Mouse (Mus musculus) MEL (cell line): ENCODE measurements around the gene Rhot1. TPM values are rescaled to one million over a fixed set of nuclear protein-coding genes. Genes with fewer than 3 reads are reported as not detected.

Experiments used
- DNase-seq: peaks from one replicate; pipeline ENCODE4 v3.0.0; 2011; ENCODE audit warnings: low read depth, low spot score
- H3K27ac ChIP-seq: 2 replicates; pipeline ENCODE4 v1.5.1; 2012; ENCODE audit warnings: low read depth, mild to moderate bottlenecking, control low read depth, low read length, moderate library complexity; ENCODE audit not compliant: control insufficient read depth
- H3K27me3 ChIP-seq, 2 experiments: fragments of 150-350 bp in 1 of 2; sonication (generic) in 1 of 2; 2 replicates each; pipeline ENCODE4 v1.6.1; 2012; ENCODE audit warnings: low read length in 2 of 2, mild to moderate bottlenecking in 2 of 2, improper control_type of control experiment in 1 of 2, moderate library complexity in 1 of 2; ENCODE audit not compliant: insufficient read depth in 2 of 2, control insufficient read depth in 1 of 2
- H3K36me3 ChIP-seq, 2 experiments: 2 replicates each; pipeline ENCODE4 v1.6.1; 2012 to 2014; ENCODE audit warnings: low read length in 2 of 2, improper control_type of control experiment in 1 of 2, inconsistent platforms in 1 of 2, mild to moderate bottlenecking in 1 of 2; ENCODE audit not compliant: insufficient read depth in 2 of 2, control insufficient read depth in 1 of 2
- H3K4me1 ChIP-seq, 2 experiments: fragments of 150-350 bp in 1 of 2; sonication (generic) in 1 of 2; 2 replicates each; pipeline ENCODE4 v1.6.1; 2012; ENCODE audit warnings: low read length in 2 of 2, improper control_type of control experiment in 1 of 2, mild to moderate bottlenecking in 1 of 2; ENCODE audit not compliant: insufficient read depth in 2 of 2, control insufficient read depth in 1 of 2
- H3K4me3 ChIP-seq, 2 experiments: fragments of 150-350 bp in 1 of 2; sonication (generic) in 1 of 2; 2 replicates each; pipeline ENCODE4 v1.5.1; 2012; ENCODE audit warnings: low read depth in 2 of 2, low read length in 2 of 2, mild to moderate bottlenecking in 2 of 2, moderate library complexity in 2 of 2, control low read depth in 1 of 2, improper control_type of control experiment in 1 of 2; ENCODE audit not compliant: control insufficient read depth in 1 of 2, insufficient read depth in 1 of 2
- H3K79me2 ChIP-seq: 2 replicates; pipeline ENCODE4 v1.6.1; 2012; ENCODE audit warnings: mild to moderate bottlenecking, low read length, moderate library complexity; ENCODE audit not compliant: control insufficient read depth, poor library complexity, insufficient read depth
- H3K9ac ChIP-seq: 2 replicates; pipeline ENCODE4 v1.6.1; 2012; ENCODE audit warnings: low read depth, mild to moderate bottlenecking, control low read depth, low read length, moderate library complexity; ENCODE audit not compliant: control insufficient read depth, poor library complexity, severe bottlenecking
- H3K9me3 ChIP-seq: fragments of 150-350 bp; sonication (generic); replicated peaks from 2 replicates; pipeline ENCODE4 v1.6.1; 2012; ENCODE audit warnings: mild to moderate bottlenecking, low read length, improper control_type of control experiment, moderate library complexity; ENCODE audit not compliant: insufficient read depth
- CTCF ChIP-seq, 3 experiments: IDR thresholded peaks in 2 of 3; conservative IDR thresholded peaks in 1 of 3; 2 replicates each; pipeline ENCODE4 v1.5.1; 2011 to 2012; ENCODE audit warnings: low read length in 3 of 3, low read depth in 2 of 3, mild to moderate bottlenecking in 2 of 3, improper control_type of control experiment in 1 of 3, inconsistent platforms in 1 of 3, mixed read lengths in 1 of 3, moderate library complexity in 1 of 3; ENCODE audit not compliant: control insufficient read depth in 1 of 3, insufficient read depth in 1 of 3, poor library complexity in 1 of 3, severe bottlenecking in 1 of 3
- EP300 ChIP-seq, 2 experiments: IDR thresholded peaks; 2 replicates each; pipeline ENCODE4 v1.6.1; 2011; ENCODE audit warnings: improper control_type of control experiment in 2 of 2, low read length in 2 of 2, low read depth in 1 of 2, mild to moderate bottlenecking in 1 of 2
- GABPA ChIP-seq: IDR thresholded peaks from 2 replicates; pipeline ENCODE4 v1.6.1; 2012; ENCODE audit warnings: low read depth, mild to moderate bottlenecking, inconsistent platforms, low read length, improper control_type of control experiment, moderate library complexity
- GATA1 ChIP-seq: IDR thresholded peaks from 2 replicates; pipeline ENCODE4 v1.6.1; 2011; ENCODE audit warnings: low read depth, low read length, improper control_type of control experiment
- JUND ChIP-seq: IDR thresholded peaks from 2 replicates; pipeline ENCODE4 v1.6.1; 2011; ENCODE audit warnings: low read depth, mild to moderate bottlenecking, improper control_type of control experiment, low read length
- MAFK ChIP-seq: IDR thresholded peaks from 2 replicates; pipeline ENCODE4 v1.6.1; 2011; ENCODE audit warnings: low read depth, mild to moderate bottlenecking, low read length, improper control_type of control experiment, borderline replicate concordance
- MAZ ChIP-seq: IDR thresholded peaks from 2 replicates; pipeline ENCODE4 v1.6.1; 2012; ENCODE audit warnings: low read depth, mild to moderate bottlenecking, inconsistent platforms, low read length, improper control_type of control experiment
- MEF2A ChIP-seq: IDR thresholded peaks from 2 replicates; pipeline ENCODE4 v1.6.1; 2014; ENCODE audit warnings: low read depth, mild to moderate bottlenecking, inconsistent platforms, low read length, improper control_type of control experiment; ENCODE audit not compliant: poor library complexity, insufficient replicate concordance, severe bottlenecking; ENCODE audit errors: extremely low read depth
- MXI1 ChIP-seq: IDR thresholded peaks from 2 replicates; pipeline ENCODE4 v1.6.1; 2011; ENCODE audit warnings: mild to moderate bottlenecking, low read depth, low read length, improper control_type of control experiment
- MYB ChIP-seq: IDR thresholded peaks from 2 replicates; pipeline ENCODE4 v1.6.1; 2011; ENCODE audit warnings: mild to moderate bottlenecking, low read depth, low read length, improper control_type of control experiment
- MYC ChIP-seq: IDR thresholded peaks from 2 replicates; pipeline ENCODE4 v1.6.1; 2011; ENCODE audit warnings: low read depth, mild to moderate bottlenecking, low read length, improper control_type of control experiment, moderate library complexity
- NELFE ChIP-seq: IDR thresholded peaks from 2 replicates; pipeline ENCODE4 v1.6.1; 2011; ENCODE audit warnings: low read depth, low read length, improper control_type of control experiment
- POLR2AphosphoS2 ChIP-seq: IDR thresholded peaks from 2 replicates; pipeline ENCODE4 v1.6.1; 2011; ENCODE audit warnings: low read length, improper control_type of control experiment
- TCF12 ChIP-seq: IDR thresholded peaks from 2 replicates; pipeline ENCODE4 v1.6.1; 2014; ENCODE audit warnings: low read depth, mild to moderate bottlenecking, inconsistent platforms, low read length, improper control_type of control experiment, moderate library complexity
- UBTF ChIP-seq: IDR thresholded peaks from 2 replicates; pipeline ENCODE4 v1.6.1; 2012; ENCODE audit warnings: low read depth, mild to moderate bottlenecking, inconsistent platforms, low read length, improper control_type of control experiment, moderate library complexity, borderline replicate concordance; ENCODE audit not compliant: insufficient read depth
- USF1 ChIP-seq: IDR thresholded peaks from 2 replicates; pipeline ENCODE4 v1.6.1; 2014; ENCODE audit warnings: low read depth, mild to moderate bottlenecking, inconsistent platforms, low read length, improper control_type of control experiment, moderate library complexity
- ZMIZ1 ChIP-seq: IDR thresholded peaks from 2 replicates; pipeline ENCODE4 v1.6.1; 2012; ENCODE audit warnings: low read depth, mild to moderate bottlenecking, inconsistent platforms, low read length, improper control_type of control experiment, moderate library complexity
- ZNF384 ChIP-seq: IDR thresholded peaks from 2 replicates; pipeline ENCODE4 v1.6.1; 2012; ENCODE audit warnings: low read depth, mild to moderate bottlenecking, inconsistent platforms, low read length, improper control_type of control experiment
- polyA plus RNA-seq, 2 experiments: library from polyadenylated mRNA; stranded (reverse) in 1 of 2; unstranded in 1 of 2; fragments of >175 nt in 1 of 2; fragments of >200 nt in 1 of 2; gene quantifications; 2 replicates each; pipeline versions ENCODE4 v1.2.1 to v1.2.4; 2012; ENCODE audit warnings: low replicate concordance in 2 of 2, low read depth in 1 of 2; ENCODE audit not compliant: insufficient read length in 2 of 2, insufficient read depth in 1 of 2, missing spikeins in 1 of 2
- total RNA-seq: library from RNA; depleted of rRNA; stranded (reverse); fragments of 300-350 nt; gene quantifications from 2 replicates; pipeline ENCODE4 v1.2.3, GENCODE M21; 2012

Gene Rhot1
- total and polyA plus RNA-seq, 3 experiments: 43.7 to 919 (median 44.3) TPM

DNA sequence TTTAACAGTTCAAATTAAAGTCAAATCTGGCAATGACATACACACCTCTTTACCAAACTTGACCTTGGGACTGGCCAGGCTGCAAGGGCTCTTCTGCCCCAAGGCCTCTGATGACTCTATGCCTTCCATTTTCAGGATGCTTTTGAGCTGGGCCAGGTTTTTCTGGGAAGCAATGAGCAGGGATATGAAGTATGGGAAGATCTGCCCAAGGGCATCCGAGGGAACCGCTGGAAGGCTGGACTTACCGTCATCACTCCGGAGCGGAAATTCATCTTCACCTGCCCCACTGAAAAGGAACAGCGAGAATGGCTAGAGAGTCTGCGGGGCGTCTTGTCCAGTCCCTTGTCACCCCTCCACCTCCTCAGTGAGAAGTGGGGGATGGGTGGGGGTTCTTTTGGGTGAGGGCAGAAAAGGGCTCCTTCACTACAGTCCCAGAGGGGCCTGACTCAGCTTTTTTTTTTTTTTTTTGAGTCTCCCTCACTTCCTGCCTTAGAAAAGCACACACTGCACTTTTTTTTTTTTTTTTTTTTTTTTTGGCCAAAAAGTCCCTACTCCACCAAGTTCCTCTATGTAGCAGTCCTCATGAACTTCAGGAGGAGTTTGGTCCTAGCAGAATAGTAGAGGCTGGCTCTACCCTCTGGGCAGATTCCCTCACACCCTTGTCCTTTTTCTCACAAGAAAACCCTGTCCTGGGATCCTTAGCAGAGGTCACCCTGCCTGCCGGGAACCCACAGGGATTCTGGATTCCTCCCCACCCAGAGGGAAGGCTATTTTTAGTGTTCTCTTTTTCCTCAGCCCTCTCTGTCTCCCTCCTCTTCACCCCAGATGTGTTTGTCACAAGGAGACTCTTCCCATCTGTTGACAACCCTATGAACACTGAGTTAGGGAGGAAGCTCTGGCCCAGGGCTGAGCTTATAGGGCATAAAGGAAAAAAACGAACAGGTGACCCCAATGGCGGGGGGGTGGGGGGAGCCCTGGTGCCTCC, 31.6 kb upstream of the Rhot1 start:
- H3K4me3 ChIP-seq: no peak overlapping the region
- H3K36me3 ChIP-seq: no peaks in the 10 kb centered on the region; a peak in 1 of 4 replicates
- no peak overlapping the region for H3K27ac ChIP-seq
- no peak for DNase-seq
- no peaks in the 10 kb centered on the region for H3K79me2 ChIP-seq
- H3K4me1 ChIP-seq: peaks cover 0 to 12% of the 10 kb centered on the region in 2 experiments; a peak in 3 of 4 replicates
- no peak overlapping the region for H3K9ac ChIP-seq
- H3K9me3 ChIP-seq: no peaks in the 10 kb centered on the region
- TF ChIP-seq ZNF384 (peak; percentile 96), MEF2A (no peak), CTCF (IDR thresholded peaks at IDR 0.05 in 2 of 3, conservative IDR thresholded peaks at IDR 0.05 in 1 of 3; ENCODE audit: control insufficient read depth in 1 of 3, insufficient read depth in 1 of 3, low read depth in 2 of 3, low read length in 3 of 3, poor library complexity in 1 of 3, severe bottlenecking in 1 of 3) (no peak), MXI1 (no peak), MAFK (peak; percentile 85), USF1 (no peak), MYC (no peak), GABPA (0 out of 2 replicates have a peak, but pooled peaks have one; percentile 15), JUND (no peak), UBTF (no peak), MAZ (no peak)
- TF ChIP-seq, all 39 proteins: peak for 3
- no peaks in the 10 kb centered on the region for H3K27me3 ChIP-seq

DNA sequence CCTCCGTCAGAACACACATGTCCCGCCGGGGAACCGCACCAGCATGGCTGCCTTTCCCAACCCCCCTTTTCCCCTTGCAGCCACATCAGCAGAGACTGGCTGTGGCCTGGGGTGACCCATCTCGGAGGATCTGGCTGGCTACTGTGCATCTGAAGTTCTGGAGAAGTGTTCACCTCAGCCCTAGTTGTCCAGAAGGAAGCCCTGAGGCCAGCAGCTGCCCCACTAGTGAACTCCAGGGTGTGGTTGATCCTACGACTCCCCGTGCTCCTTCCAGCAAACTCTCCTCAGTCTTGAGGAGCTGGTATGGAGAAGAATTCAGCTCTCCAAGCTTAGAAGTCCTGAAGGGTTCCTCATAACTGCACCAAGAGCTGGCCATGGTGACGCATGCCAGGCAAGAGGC, 30.5 kb upstream of the Rhot1 start:
- H3K27me3 ChIP-seq: no peaks in the 10 kb centered on the region
- peaks cover 0 to 12% of the 10 kb centered on the region in 2 experiments; a peak in 3 of 4 replicates for H3K4me1 ChIP-seq
- no peak overlapping the region for H3K27ac ChIP-seq
- TF ChIP-seq MEF2A (no peak), MYB (no peak), GATA1 (no peak), ZMIZ1 (no peak), TCF12 (no peak), NELFE (no peak), ZNF384 (no peak), UBTF (no peak), EP300 (IDR thresholded peaks at IDR 0.05; ENCODE audit: low read depth in 1 of 2, low read length in 2 of 2) (no peak), POLR2AphosphoS2 (no peak)
- no peaks in the 10 kb centered on the region for H3K79me2 ChIP-seq
- no peaks in the 10 kb centered on the region; a peak in 1 of 4 replicates for H3K36me3 ChIP-seq
- no peaks in the 10 kb centered on the region for H3K9me3 ChIP-seq
- H3K9ac ChIP-seq: no peak overlapping the region
- H3K4me3 ChIP-seq: no peak overlapping the region
- DNase-seq: no peak
